Mouse (Mus musculus) kidney, postnatal 10 days (tissue): Measurements from ENCODE around the gene Megf11.

Experiments used
- DNase-seq: peaks from one replicate; pipeline ENCODE4 v3.0.0; 2021; ENCODE audit warnings: mixed read lengths

Gene Megf11

DNA sequence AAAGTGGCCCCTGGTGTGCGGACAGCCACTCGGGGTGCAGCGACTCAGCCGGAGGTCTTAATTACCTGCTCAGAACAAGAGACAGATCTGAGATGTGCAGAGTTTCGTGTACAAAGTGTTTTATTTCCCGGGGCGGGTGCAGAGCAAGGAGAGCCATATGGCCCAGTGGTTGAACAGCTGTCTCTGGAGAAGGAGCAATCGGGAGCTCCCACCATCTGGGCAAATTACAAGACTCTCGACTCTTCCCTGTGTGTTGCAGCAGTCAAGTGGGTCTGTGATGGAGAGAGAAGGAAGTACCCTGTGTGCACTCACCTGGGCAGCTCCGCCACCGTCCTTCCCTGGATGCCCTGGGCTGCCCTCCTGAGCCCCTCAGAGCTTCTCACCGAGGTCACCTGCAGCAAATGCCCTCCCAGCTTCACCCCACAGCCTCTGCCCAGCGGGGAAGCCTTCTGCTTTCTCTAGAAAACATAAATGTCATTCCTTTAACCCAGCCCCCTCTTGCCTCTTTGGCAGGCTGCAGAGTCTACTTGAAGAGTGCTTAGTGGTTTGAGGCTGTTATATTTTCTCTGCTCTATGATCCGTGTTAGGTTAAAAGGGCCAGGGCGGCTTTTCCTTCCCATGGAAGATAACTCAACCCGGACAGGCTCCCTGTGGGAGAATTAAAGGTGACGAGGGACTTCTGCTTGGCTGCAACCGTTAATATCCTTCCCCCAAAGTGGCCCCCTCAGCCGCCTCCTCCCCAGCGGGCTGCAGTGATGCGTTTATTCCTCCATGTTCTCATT lies 138.0 kb downstream of the Megf11 start:
- DNase-seq: peak; percentile 34

DNA sequence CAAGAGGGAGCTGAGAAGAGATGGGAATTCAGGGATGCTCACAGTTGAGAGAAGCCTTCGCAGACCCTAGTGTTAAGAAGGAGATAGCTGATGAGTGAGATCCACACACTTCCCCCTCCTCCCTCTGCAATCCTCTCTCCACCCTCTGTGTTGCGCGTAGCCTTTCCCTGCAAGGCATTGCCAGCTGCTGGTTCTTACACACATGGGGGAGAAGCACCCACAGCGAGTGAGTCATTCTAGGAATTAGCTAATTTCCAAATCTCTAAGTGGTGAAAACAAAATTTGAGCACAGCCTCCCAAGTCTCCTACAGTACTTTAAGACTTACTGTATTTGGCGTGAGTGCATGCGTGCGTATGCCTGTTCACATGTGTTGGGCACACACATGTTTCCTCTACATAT lies 142.6 kb downstream of the Megf11 start:
- no peak for DNase-seq

DNA sequence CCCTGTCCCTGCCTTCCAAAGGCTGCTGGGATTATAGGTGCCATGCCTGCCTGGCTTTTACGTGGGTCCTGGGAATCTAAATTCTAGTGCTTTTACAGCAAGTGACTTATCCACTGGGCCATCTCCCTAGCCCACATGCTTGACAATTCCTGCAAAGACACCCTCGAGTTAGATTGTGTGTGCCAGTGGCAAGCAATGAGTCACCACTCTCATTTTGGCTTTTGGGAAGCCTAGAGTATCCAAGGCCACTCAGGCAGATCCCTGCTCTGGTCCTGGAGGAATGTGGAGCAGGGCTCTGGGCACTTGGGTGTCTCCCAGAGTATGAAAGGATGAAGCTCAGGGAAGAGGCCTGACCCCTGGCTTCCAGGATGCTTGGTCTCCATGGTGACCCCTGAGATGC lies 143.2 kb downstream of the Megf11 start:
- DNase-seq: no peak

DNA sequence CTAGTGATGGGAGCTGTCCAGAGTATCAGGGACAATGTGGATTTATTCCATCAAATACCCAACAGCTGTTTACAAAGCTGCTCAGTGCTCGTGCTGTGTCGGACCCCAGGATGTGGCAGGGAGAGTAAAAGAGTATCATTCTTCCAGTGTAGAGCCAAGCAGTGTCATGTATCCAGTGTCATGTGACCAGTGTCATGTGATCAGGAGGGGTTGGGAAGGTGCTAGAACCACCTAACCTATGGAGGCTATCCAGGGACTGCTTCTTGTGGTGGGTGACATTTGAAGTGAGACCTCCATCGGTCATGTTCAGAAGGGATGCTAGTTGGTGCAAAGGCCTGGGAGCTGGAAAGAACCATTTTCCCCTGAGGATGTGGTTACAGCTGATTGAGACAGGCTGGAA lies 146.5 kb downstream of the Megf11 start:
- DNase-seq: peak; percentile 45

DNA sequence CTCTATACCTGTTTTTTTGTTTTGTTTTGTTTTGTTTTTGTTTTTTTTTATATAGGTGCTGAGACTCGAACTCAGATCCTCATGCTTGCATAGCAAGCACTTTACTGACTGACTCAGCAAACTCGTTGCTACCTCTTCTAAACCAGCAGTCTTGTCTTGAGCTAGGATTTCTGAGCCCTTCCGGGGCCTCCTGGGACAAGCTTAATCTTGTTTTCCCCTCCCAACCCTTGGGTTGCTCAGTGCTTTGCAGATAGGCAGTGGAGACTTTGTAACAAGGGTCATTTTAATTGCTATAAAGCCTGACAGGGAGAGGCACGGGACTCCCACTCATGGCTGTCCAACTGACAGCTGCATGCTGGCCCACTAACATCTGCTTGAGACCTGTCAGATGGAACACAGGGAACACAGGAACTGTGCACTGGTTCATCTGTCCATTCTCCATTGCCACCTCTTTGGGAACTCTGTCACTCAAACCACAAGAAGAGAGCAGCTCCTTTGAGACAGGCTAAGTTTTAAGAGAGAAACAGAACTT lies 147.4 kb downstream of the Megf11 start:
- DNase-seq: peak; percentile 38

DNA sequence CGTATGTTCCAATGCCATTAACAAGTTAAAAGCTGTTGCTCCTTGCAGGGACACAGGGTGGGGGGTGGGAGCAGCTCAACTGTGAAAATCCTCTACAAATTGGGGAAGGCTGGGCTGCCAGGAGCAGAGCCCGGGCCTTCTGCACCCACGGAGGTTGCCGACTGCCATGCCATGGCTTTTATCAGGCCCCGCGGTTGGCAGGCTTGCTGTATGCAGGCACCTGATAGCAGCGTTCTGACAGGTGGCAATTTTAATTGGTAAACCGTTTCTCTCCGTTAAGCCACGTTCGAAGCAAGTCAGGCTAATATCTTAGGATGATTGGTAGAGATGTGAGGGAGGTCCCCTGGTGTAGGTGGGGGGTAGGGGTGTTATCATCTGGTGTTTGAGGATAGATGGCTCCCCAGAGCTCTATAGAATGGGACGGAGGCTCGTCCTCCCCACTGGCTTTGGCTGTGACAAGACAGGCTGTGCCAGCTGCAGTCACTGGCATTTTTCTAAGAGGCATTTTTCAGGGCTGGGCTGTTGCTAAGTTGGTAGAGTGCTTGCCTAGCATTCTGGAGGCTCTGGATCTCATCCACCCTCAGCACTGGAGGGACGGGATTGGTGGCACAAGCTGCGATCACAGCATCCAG lies 148.2 kb downstream of the Megf11 start:
- no peak for DNase-seq

DNA sequence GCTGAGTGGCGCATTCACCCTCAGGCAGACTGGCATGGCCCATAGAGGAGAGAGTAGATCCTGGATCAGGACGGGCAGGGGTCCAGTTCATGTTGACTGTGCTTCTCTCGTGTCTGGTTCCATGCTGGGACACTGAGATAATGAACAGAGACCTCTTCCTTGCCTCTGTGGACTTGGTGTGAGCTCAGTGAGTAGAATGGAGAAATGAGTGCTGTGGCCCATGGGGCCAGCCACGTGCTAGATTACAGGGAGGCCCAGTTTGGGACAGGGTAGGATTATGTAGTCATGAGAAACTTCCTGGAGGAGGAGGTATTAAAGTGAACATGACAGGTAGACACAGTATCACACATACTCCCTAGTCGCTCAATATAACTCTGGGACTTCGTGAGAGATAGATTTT lies 148.9 kb downstream of the Megf11 start:
- no peak for DNase-seq

DNA sequence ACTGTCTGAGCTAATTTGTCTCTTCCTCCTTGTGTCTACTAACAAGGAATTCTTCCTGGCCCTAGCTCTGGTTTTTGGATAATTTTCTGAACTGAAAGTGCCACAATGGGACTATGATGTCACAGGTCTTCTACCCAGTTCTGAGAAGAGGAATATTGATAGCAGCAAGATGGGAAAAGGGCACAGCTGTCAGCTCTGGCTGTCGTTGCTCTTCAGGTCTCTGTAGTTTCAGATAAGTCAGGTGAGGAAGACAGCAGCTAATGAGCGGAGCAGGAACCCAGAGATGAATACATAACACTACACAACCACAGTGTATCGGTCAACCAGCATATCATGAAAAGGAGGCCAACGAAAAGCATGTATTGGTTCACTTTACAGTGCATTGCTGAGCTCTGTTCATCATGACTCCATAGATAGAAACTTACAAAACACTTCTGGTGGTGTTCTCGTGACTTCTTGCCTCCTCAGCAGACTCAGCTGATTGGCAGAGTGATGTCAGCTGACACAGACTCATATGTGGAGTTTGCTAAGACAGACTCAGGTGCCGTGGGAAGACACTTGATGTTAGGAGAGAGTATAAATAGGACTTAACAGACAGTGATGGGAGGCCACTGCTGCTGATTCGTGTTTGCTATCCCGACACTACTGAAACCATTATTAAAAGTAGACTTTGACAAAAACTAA lies 149.6 kb downstream of the Megf11 start:
- no peak for DNase-seq

DNA sequence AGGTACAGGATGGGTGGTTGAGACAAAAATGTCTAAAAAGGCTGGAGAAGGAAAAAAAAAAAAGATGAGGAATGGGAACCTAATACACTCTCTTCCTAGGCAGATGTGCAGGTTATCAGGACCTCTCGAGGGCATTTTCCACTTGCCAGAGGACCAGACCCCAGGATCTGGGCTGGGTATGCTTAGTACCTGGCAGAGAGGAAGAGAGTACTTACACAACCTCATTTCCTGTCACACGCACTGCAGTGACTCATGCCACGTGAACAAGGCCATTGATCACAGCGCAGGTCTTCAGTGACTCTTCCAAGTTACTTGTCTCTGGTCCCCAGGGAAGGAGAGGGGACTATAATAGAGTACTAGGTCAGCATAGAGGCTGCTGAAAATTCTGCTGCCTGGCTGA lies 152.4 kb downstream of the Megf11 start:
- DNase-seq: no peak

DNA sequence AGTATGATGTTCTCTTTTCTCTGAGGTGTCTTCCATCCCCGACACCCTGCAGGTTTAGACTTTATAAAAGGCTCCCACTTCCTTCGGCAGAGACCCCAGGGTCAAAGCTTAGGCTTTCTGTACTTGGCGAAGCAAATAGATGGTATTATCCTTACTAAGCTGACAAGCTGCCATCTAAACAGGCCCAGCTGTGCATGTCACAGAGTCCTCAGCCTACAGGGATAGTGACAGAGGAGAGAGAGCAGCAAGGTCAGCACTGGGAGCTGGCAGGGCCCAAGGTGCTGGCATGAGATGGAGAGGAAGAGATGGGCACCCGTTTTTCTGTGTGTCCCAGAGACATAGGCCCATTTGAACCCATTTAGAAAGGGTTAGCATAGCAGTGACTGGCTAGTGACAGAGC lies 156.8 kb downstream of the Megf11 start:
- no peak for DNase-seq

DNA sequence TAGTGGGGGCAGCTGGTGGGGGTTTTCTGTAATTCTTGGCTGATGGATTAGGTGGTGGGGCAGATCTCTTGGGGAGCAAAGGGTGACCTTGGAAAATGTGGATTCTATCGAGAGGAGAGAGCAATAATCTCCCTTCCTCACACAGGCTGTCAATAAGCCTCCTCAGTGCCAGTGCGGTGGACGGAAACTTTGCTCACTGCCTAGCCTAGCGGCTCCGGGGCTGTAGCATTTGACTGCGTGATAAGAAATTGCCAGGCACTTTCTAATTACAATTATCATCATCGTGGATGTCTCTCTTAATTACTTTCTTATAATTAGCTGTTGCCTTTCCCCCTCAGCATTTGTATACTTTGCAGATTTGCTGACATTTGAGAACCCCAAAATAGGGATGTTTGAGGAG lies 157.7 kb downstream of the Megf11 start:
- no peak for DNase-seq

DNA sequence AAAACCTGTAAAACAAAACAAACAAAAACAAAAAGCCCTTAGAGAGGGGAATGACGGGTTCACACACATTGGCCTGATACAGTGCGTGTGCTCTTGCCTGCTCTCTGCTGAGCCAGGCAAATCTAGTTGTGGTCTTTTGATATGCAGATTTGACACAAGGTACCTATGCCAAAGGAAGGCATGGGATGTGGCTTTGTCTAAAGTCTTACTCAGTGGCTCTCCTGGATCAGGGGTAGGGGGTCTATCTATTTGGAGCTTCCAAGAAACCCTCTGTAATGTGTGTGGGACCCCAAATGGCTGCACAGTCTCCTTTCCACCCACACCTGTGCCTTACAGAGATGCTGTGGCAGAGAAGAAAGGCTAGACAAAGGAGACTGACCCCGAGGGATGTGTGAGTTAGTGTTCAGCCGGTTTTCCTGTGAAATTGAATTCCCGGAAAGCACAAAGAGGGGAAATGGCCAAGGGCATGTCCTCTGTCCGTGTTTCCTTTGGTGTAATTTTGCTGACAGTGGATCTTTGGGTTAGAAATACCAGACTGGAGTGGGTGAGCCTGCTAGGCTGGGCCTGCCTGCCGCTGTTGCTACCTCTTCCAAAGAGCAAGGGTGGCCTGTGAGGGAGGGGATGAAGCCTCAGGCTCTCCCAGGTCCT lies 161.0 kb downstream of the Megf11 start:
- peak; percentile 33 for DNase-seq

DNA sequence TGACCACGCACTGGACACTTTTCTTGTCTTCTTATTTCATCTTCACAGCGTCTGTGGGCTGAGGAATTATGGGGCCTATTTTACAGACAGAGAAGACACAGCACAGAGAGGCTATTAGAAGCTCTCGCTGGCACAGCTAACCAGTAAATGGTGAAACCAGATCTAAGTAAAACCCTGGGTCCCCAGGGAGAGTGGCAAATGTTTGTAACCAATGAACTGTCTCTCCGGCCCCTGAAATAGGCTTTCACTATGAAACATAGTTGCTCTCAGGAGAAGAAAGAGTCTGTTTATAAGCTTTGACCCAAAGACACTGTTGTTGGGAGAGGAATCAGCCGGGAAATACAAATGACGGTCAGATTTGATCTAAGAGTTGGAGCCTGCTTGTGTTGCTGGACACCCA lies 162.9 kb downstream of the Megf11 start:
- DNase-seq: no peak

DNA sequence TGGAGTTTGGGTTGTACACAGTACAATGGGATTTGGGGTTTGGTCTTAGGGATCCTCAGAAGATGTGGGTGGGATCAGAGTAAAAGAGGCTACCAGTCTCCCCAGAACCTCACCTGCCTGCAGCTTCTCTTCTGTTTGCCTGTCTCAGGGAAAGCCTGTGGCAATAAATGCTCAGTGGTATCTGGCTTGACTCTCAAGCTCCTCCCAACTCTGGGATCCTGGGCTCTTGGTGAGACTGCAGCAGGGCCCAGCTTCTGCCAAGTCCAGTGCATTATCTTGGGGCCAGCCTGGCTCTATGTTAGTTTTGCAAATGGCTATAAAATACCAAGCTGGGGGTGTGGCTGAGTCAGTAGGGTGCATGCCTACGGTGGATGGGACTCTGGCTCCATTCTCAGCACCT lies 165.9 kb downstream of the Megf11 start:
- DNase-seq: no peak

DNA sequence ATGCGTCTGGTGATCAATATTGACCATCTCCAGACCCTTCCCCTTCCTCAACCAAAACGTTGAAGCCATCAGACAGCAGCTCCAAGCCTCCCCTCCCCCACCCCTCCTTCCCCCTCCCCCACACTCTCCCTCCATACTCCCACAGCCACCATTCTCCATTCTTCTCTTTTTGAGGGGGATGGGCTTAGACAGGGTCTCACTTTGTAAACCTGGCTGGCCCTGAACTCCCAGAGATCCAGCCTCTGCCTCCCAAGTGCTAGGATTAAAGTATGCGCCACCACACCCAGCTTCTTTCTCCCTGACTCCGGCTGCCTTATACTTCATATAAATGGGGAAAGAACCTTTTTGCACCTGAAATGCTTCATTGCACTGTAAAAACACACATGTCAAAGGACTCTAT lies 166.6 kb downstream of the Megf11 start:
- DNase-seq: no peak

DNA sequence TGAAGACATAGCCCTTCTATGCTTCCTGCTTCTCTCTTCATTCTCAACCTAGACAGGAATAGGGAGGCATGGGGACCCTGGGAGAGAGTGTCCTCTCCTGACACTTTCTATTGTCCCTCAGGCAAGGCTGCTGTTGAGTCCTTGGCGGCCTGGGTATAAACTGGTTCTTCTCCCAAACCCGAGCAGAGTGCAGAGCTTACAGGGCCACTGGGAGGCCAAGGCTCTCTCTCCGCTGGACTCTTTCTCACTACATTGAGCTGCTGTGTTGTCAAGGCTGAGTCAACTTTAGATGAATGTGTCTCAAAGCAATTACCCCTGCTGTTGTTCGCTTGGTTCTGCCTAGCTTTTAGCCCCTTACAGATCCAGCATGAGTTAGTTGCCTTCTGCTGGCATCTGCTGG lies 168.0 kb downstream of the Megf11 start:
- DNase-seq: no peak

DNA sequence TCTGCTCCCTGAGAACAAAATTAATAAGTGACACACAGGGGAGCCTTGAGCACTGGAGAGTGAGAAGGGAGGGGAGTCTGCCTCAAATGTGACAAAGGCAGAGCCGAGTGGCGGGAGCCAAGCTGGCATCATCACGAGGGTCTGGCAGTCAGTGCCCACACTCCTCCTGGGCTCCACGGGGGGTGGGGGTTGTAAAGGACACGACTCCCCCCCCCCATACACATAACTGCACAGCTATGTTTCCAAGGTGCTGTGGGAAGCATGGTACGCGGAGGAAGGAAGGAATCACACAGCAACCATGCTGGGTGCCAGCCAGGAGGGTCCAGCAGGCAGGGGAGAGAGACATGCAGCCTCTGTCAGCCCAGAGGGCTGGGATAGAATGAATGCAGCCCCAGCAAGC lies 170.2 kb downstream of the Megf11 start:
- DNase-seq: no peak

DNA sequence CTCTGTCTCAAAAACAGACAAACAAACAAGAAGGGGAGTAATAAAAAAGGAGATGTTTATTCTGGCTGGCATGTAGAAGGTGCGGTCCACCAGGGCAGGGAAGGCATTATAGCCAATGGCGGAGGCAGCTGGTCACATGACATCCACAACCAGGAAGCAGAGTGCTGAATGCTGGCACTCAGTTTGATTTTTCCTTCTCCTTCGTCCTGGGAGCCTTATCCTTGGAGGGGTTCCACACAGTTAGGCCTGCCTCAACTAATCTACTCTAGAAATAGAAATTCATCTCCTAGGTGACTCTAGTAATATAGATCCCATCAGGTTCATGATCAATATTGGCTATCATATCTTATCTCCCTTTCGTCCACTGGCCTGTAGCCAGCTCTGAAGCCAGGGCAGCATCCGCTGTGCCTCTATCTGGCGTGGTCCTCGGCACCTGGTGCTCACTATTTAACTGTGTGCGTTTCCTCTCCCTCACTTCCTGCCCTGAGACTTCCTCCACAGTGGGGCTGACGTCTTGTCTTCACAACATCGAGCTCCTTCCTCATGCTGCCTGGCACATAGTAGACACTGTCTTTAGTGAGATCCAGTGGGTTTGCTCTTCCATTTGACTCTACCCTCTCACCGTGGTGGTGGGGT lies 171.8 kb downstream of the Megf11 start:
- no peak for DNase-seq

DNA sequence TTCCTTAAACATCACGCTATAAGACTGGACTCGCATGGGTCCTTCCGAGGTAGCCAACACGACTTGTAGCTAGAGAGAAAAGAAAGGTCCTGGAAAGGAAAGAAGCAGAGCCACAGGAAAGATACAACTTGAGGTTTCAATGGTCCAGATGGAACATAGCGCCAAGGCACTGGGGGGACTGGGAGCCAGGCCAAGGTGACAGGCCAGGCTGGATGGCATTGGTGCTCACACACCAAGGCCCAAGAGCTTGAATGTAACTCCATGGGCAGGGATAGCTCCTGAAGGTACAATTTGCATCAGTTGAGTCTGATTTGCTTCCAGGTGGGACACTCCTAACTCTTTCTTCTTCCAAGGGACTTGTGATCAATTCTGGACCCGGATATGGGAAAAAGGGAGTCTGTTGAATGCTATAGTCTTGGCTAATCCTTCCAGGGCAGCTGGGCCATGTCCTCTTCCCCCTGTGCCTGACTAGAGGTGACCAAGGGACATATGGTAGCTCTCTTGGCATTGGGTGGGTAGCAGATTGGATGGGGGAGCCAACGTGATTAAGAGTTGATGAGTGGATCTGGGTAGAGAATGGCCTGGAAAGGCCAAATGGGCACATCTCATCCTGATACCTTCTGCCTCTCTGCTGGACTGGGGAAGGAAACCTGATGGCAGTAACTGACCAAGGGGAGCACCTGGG lies 172.6 kb downstream of the Megf11 start:
- no peak for DNase-seq

DNA sequence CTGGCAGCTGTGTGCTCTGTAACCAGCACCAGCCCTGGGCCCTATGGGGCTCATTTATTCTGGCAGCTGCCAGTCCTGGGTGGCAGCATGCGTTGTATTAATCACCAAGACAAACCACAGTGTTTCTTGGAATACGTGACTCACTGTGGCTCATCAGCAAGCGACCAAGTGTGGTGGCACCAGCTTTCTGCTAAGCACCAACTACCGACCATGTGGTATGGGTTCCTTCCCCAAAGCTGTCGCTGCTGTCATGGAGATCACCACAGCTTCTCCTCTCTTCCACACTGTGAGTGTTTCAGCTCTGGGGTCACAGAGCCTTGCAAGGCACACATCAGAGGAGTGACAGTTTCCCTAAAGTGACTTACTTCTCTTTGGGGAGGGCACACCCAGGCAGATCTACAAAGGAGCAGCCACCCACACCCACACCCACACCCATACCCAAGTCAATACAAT lies 178.9 kb downstream of the Megf11 start:
- no peak for DNase-seq

DNA sequence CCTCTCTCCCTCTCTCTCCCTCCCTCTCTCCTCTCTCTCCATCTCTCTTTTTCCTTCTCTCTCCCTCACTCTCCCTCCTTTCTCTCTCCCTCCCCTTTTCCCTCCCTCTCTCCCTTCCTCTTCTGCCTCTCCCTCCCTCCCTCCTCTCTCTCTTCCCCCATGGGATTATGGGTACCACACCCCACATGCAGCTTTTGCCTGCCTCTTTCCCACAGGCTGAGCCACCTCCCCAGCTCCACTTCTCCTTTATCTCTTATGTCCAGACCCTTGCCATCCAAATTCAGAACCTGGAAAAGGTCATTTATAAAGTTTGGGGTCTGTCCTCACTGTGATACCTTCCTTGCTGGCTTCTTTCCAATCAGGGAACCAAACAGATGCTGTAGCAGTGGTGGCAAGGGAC lies 180.5 kb downstream of the Megf11 start:
- no peak for DNase-seq

DNA sequence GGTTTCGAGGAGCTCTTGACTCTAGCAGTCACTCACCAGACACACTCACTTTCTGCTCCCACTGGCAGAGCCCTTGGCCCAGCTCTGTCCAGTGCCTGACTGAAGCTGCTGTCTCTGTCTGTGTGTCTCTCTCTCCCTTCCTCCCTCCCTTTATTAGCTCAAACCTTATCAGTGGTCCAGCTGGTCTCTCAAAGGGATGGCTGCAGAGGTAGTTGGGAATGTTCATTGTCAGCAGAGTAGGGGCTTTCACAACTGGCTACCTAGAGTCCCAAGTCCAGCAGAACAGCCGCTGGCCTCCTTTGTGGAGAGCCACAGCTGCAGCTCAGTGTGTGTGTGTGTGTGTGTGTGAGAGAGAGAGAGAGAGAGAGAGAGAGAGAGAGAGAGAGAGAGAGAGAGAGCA lies 180.9 kb downstream of the Megf11 start:
- DNase-seq: no peak
